16 mouse cellular contexts compared by ENCODE assay signal in the genomic region with DNA sequence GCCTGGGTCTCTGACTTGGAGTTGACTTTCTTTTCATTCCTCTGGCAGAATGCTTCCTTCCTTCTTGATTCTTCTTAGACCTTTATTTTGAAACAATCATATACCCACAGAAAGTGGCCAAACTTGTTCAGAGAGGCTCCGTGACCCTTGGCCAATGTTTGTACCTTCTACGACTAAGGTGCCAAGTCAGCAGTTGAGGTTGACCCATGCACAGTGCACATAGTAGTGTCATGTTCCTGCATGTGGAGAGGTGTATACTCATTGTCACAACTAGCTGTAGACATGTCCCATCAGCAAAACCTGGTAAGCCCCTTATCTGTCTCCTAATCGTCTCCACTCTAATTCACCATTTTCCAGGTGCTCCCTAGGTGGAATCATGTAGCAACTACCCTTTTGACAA.
"Had no signal": no experiment of that assay in that cellular context is flagged by ENCODE, and none has a peak within 500 bp of the region (broad histone marks: within the 10 kb centered on the region; RNA-seq: fewer than 3 reads in every experiment).

No protein-coding gene starts in this region.

- H3K4me2 ChIP-seq: hindbrain, embryonic 15.5 days; liver, embryonic 11.5 days; liver, embryonic 15.5 days; midbrain, embryonic 11.5 days; midbrain, embryonic 15.5 days; neural tube, embryonic 12.5 days had no signal

- H3K9ac ChIP-seq: hindbrain, embryonic 15.5 days; liver, embryonic 15.5 days; midbrain, embryonic 15.5 days; neural tube, embryonic 12.5 days had no signal

- H3K36me3 ChIP-seq: hindbrain, embryonic 15.5 days; limb, embryonic 10.5 days; liver, embryonic 15.5 days; midbrain, embryonic 15.5 days; neural tube, embryonic 12.5 days had no signal

- H3K4me1 ChIP-seq: hindbrain, embryonic 15.5 days; liver, embryonic 15.5 days; midbrain, embryonic 15.5 days; neural tube, embryonic 12.5 days had no signal

- H3K27me3 ChIP-seq: hindbrain, embryonic 15.5 days; liver, embryonic 15.5 days; midbrain, embryonic 15.5 days; neural tube, embryonic 12.5 days had no signal

- ATAC-seq: intestine, embryonic 16.5 days; lung, postnatal 0 days; midbrain, embryonic 15.5 days had no signal

- H3K9me3 ChIP-seq: hindbrain, embryonic 15.5 days; limb, embryonic 10.5 days; liver, embryonic 15.5 days; neural tube, embryonic 12.5 days had no signal

- H3K4me3 ChIP-seq: hindbrain, embryonic 15.5 days; limb, embryonic 10.5 days; liver, embryonic 15.5 days; midbrain, embryonic 15.5 days; neural tube, embryonic 12.5 days had no signal

- DNase-seq: lung, adult 2 months; lung, postnatal 36 days; retina, postnatal 1 day; right cerebral cortex, postnatal 4 days; spleen, adult 18-20 months; thymus, adult 18-20 months; thymus, postnatal 14 days had no signal

- H3K27ac ChIP-seq: hindbrain, embryonic 15.5 days; limb, embryonic 10.5 days; liver, embryonic 15.5 days; midbrain, embryonic 15.5 days; neural tube, embryonic 12.5 days had no signal
